Mouse (Mus musculus) megakaryocyte, embryonic 14.5 days (primary cell): ENCODE data around the gene Prcd.

ENCODE experiments used
- FLI1 ChIP-seq: IDR thresholded peaks from 2 replicates; pipeline ENCODE4 v1.6.1; 2012; ENCODE audit warnings: low read length, inconsistent platforms, mixed read lengths
- GATA1 ChIP-seq: IDR thresholded peaks from 3 replicates; pipeline ENCODE4 v1.6.1; 2012; ENCODE audit warnings: mixed read lengths, low read length, inconsistent platforms, borderline replicate concordance

GRCm38 (mm10) chr11:116690701-116691575 is 37.6 kb downstream of the Prcd start:
- no peak for TF ChIP-seq GATA1
- no peak for TF ChIP-seq FLI1
